Mouse (Mus musculus): ENCODE data around the gene Odc1.

- TF ChIP-seq CTCF (IDR thresholded peaks at IDR 0.05; ENCODE audit: control insufficient read depth, insufficient read depth, insufficient replicate concordance, low read depth, low read length) (no peak), POLR2A (IDR thresholded peaks at IDR 0.05; ENCODE audit: control insufficient read depth, low read depth, low read length) (no peak)
Measured at GRCm38 (mm10) chr12:17529726-17530125, 14.9 kb upstream of the Odc1 start.
